Mouse (Mus musculus): ENCODE data around the gene Safb. TPM values are rescaled to one million over a fixed set of nuclear protein-coding genes. Genes with fewer than 3 reads are reported as not detected.

Gene Safb
- polyA plus RNA-seq, 1 experiment = 105 TPM

GRCm38 (mm10) chr17:56544699-56545387 is 39.8 kb upstream of the Safb start:
- Histone ChIP-seq H3K27me3 (ENCODE audit: control insufficient read depth, insufficient read depth, low read length) (no peaks in the 10 kb centered on the region), H3K36me3 (ENCODE audit: control insufficient read depth, insufficient read depth, low read length) (no peaks in the 10 kb centered on the region), H3K27ac (ENCODE audit: insufficient read depth, low read length) (no peak overlapping the region), H3K4me1 (ENCODE audit: control insufficient read depth, insufficient read depth, insufficient read length) (no peaks in the 10 kb centered on the region), H3K4me3 (ENCODE audit: extremely low read depth, insufficient read depth, insufficient read length) (no peak overlapping the region)
- TF ChIP-seq CTCF (IDR thresholded peaks at IDR 0.05; ENCODE audit: extremely low read depth, insufficient read depth, insufficient read length, insufficient replicate concordance) = no peak
- no peak for TF ChIP-seq POLR2A (IDR thresholded peaks at IDR 0.05; ENCODE audit: low read depth, low read length)
- 85% methylated on average over 7 of the region's 7 CpGs for WGBS
- no peak for DNase-seq (ENCODE audit: low read depth in 1 of 2, low spot score in 2 of 2)

- no peak for DNase-seq (ENCODE audit: low read depth in 1 of 2, low spot score in 2 of 2)
- Histone ChIP-seq H3K4me1 (ENCODE audit: control insufficient read depth, insufficient read depth, insufficient read length) (no peaks in the 10 kb centered on the region), H3K27me3 (ENCODE audit: control insufficient read depth, insufficient read depth, low read length) (no peaks in the 10 kb centered on the region), H3K27ac (ENCODE audit: insufficient read depth, low read length) (no peak overlapping the region), H3K36me3 (ENCODE audit: control insufficient read depth, insufficient read depth, low read length) (no peaks in the 10 kb centered on the region), H3K4me3 (ENCODE audit: extremely low read depth, insufficient read depth, insufficient read length) (no peak overlapping the region)
- no peak for TF ChIP-seq POLR2A (IDR thresholded peaks at IDR 0.05; ENCODE audit: low read depth, low read length)
- no peak for TF ChIP-seq CTCF (IDR thresholded peaks at IDR 0.05; ENCODE audit: extremely low read depth, insufficient read depth, insufficient read length, insufficient replicate concordance)
- WGBS = 75% methylated on average over 1 of the region's 1 CpGs
Measured at GRCm38 (mm10) chr17:56545945-56546344, 38.7 kb upstream of the Safb start.

- Histone ChIP-seq H3K36me3 (ENCODE audit: control insufficient read depth, insufficient read depth, low read length) (no peaks in the 10 kb centered on the region), H3K4me3 (ENCODE audit: extremely low read depth, insufficient read depth, insufficient read length) (no peak overlapping the region), H3K27ac (ENCODE audit: insufficient read depth, low read length) (no peak overlapping the region), H3K4me1 (ENCODE audit: control insufficient read depth, insufficient read depth, insufficient read length) (no peaks in the 10 kb centered on the region), H3K27me3 (ENCODE audit: control insufficient read depth, insufficient read depth, low read length) (no peaks in the 10 kb centered on the region)
- WGBS = 85% methylated on average over 5 of the region's 5 CpGs
- TF ChIP-seq POLR2A (IDR thresholded peaks at IDR 0.05; ENCODE audit: low read depth, low read length) (no peak), CTCF (IDR thresholded peaks at IDR 0.05; ENCODE audit: extremely low read depth, insufficient read depth, insufficient read length, insufficient replicate concordance) (no peak)
- DNase-seq (ENCODE audit: low read depth in 1 of 2, low spot score in 2 of 2) = no peak
Measured at GRCm38 (mm10) chr17:56546576-56546975, 38.0 kb upstream of the Safb start.

DNA sequence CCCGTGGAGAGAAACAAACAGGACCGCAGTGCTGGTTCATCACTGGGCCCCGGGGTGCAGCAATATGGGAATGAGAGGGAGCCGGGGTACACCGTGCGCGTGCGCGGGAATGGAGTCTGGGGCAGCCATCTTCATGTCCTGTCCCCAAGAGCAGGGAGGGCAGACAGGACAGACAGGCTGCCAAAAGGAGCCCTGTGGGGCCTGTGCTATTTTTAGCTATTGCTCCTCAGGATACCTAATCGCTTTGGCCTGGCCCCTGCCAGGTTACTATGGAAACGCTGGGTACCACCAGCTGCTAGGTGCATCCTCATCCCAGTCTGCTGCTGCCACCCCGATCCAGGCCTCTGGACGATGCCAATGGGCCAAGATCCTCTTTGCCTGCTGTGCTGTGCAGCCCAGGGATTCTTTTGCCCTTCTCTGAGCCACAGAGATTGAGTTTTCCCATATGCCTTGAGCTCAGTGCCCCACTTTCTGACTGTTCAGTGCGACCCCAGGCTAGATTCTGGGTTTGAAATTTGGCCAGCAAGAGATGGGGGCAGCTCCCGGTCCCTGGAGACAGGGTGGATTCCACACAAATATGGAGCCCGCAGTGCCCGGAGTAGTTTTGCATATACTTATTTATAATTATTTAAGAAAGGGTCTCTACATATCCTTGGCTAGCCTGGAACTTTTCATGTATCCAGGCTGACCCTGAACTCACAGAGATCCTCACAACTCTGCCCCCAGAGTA is 37.3 kb upstream of the Safb start:
- TF ChIP-seq POLR2A (IDR thresholded peaks at IDR 0.05; ENCODE audit: low read depth, low read length) (no peak), CTCF (IDR thresholded peaks at IDR 0.05; ENCODE audit: extremely low read depth, insufficient read depth, insufficient read length, insufficient replicate concordance) (no peak)
- no peak overlapping the region for H3K27ac ChIP-seq (ENCODE audit: insufficient read depth, low read length)

GRCm38 (mm10) chr17:56547846-56548604 is 36.6 kb upstream of the Safb start:
- Histone ChIP-seq H3K4me3 (ENCODE audit: extremely low read depth, insufficient read depth, insufficient read length) (no peak overlapping the region), H3K4me1 (ENCODE audit: control insufficient read depth, insufficient read depth, insufficient read length) (no peaks in the 10 kb centered on the region), H3K27ac (ENCODE audit: insufficient read depth, low read length) (no peak overlapping the region), H3K36me3 (ENCODE audit: control insufficient read depth, insufficient read depth, low read length) (no peaks in the 10 kb centered on the region), H3K27me3 (ENCODE audit: control insufficient read depth, insufficient read depth, low read length) (no peaks in the 10 kb centered on the region)
- TF ChIP-seq CTCF (IDR thresholded peaks at IDR 0.05; ENCODE audit: extremely low read depth, insufficient read depth, insufficient read length, insufficient replicate concordance) (no peak), POLR2A (IDR thresholded peaks at IDR 0.05; ENCODE audit: low read depth, low read length) (no peak)
- WGBS = 76% methylated on average over 9 of the region's 9 CpGs
- DNase-seq (ENCODE audit: low read depth in 1 of 2, low spot score in 2 of 2) = no peak

More for the DNA sequence above, 37.3 kb upstream of the Safb start:
- no peaks in the 10 kb centered on the region for H3K36me3 ChIP-seq (ENCODE audit: control insufficient read depth, insufficient read depth, low read length)
- H3K4me1 ChIP-seq (ENCODE audit: control insufficient read depth, insufficient read depth, insufficient read length) = no peaks in the 10 kb centered on the region
- H3K4me3 ChIP-seq (ENCODE audit: extremely low read depth, insufficient read depth, insufficient read length) = no peak overlapping the region
- no peak for DNase-seq (ENCODE audit: low read depth in 1 of 2, low spot score in 2 of 2)
- H3K27me3 ChIP-seq (ENCODE audit: control insufficient read depth, insufficient read depth, low read length) = no peaks in the 10 kb centered on the region
- 82% methylated on average over 17 of the region's 17 CpGs for WGBS

GRCm38 (mm10) chr17:56548605-56549105 is 36.0 kb upstream of the Safb start:
- Histone ChIP-seq H3K36me3 (ENCODE audit: control insufficient read depth, insufficient read depth, low read length) (no peaks in the 10 kb centered on the region), H3K27me3 (ENCODE audit: control insufficient read depth, insufficient read depth, low read length) (no peaks in the 10 kb centered on the region)

More at GRCm38 (mm10) chr17:56548605-56549105, 36.0 kb upstream of the Safb start:
- no peak overlapping the region for H3K4me3 ChIP-seq (ENCODE audit: extremely low read depth, insufficient read depth, insufficient read length)
- DNase-seq (ENCODE audit: low read depth in 1 of 2, low spot score in 2 of 2) = no peak
- no peaks in the 10 kb centered on the region for H3K4me1 ChIP-seq (ENCODE audit: control insufficient read depth, insufficient read depth, insufficient read length)
- WGBS = 90% methylated on average over 4 of the region's 4 CpGs
- no peak overlapping the region for H3K27ac ChIP-seq (ENCODE audit: insufficient read depth, low read length)
- TF ChIP-seq POLR2A (IDR thresholded peaks at IDR 0.05; ENCODE audit: low read depth, low read length) (no peak), CTCF (IDR thresholded peaks at IDR 0.05; ENCODE audit: extremely low read depth, insufficient read depth, insufficient read length, insufficient replicate concordance) (no peak)

Data from spleen, adult 2 months (tissue).